Mouse (Mus musculus) spleen, adult 2 months (tissue): ENCODE measurements around the gene Tbck.

Source experiments
- CTCF ChIP-seq: fragments of 200-500 bp; IDR thresholded peaks from 2 replicates; pipeline ENCODE4 v1.5.1; 2011; ENCODE audit warnings: mild to moderate bottlenecking, inconsistent platforms; ENCODE audit not compliant: insufficient read depth, insufficient read length, insufficient replicate concordance; ENCODE audit errors: extremely low read depth
- POLR2A ChIP-seq: fragments of 200-500 bp; IDR thresholded peaks from 2 replicates; pipeline ENCODE4 v1.6.1; 2011; ENCODE audit warnings: low read depth, low read length, inconsistent platforms

GRCm38 (mm10) chr3:132855458-132856212 lies 171.7 kb downstream of the Tbck start:
- TF ChIP-seq CTCF (no peak), POLR2A (no peak)
